Mouse (Mus musculus): ENCODE data around the gene Gtf3c1.

Gtf3c1 gene

GRCm38 (mm10) chr7:125702791-125703190, 4.8 kb downstream of the Gtf3c1 start:
- peak in 1 of 2 experiments; percentile 44 for DNase-seq

- DNase-seq = no peak
Measured at GRCm38 (mm10) chr7:125694056-125694455, 13.5 kb downstream of the Gtf3c1 start.

GRCm38 (mm10) chr7:125690516-125690915, 17.1 kb downstream of the Gtf3c1 start:
- no peak for DNase-seq

- no peak for DNase-seq
Measured at GRCm38 (mm10) chr7:125679936-125680335, 27.6 kb downstream of the Gtf3c1 start.

GRCm38 (mm10) chr7:125678756-125679155, 28.8 kb downstream of the Gtf3c1 start:
- no peak for DNase-seq

GRCm38 (mm10) chr7:125674916-125675315, 32.7 kb downstream of the Gtf3c1 start:
- peak; percentile 74 to 80 for DNase-seq

- no peak for DNase-seq
Measured at GRCm38 (mm10) chr7:125671396-125671795, 36.2 kb downstream of the Gtf3c1 start.

GRCm38 (mm10) chr7:125670865-125671264, 36.7 kb downstream of the Gtf3c1 start:
- no peak for DNase-seq

- DNase-seq = no peak
Measured at GRCm38 (mm10) chr7:125663654-125664053, 43.9 kb downstream of the Gtf3c1 start.

- no peak for DNase-seq
Measured at GRCm38 (mm10) chr7:125657511-125657910, 50.1 kb downstream of the Gtf3c1 start.

- no peak for DNase-seq
Measured at GRCm38 (mm10) chr7:125649013-125649412, 58.6 kb downstream of the Gtf3c1 start.

- DNase-seq = peak in 1 of 2 experiments; percentile 31
Measured at GRCm38 (mm10) chr7:125645413-125645812, 62.2 kb downstream of the Gtf3c1 start.

- DNase-seq = peak in 1 of 2 experiments; percentile 41
Measured at GRCm38 (mm10) chr7:125643880-125644279, 63.7 kb downstream of the Gtf3c1 start.

GRCm38 (mm10) chr7:125638870-125639386, 68.7 kb downstream of the Gtf3c1 start:
- peak; percentile 86 for DNase-seq

GRCm38 (mm10) chr7:125638376-125638775, 69.2 kb downstream of the Gtf3c1 start:
- no peak for DNase-seq

- no peak for DNase-seq
Measured at GRCm38 (mm10) chr7:125637220-125638140, 70.1 kb downstream of the Gtf3c1 start.

GRCm38 (mm10) chr7:125630989-125631388, 76.6 kb downstream of the Gtf3c1 start:
- DNase-seq = no peak

GRCm38 (mm10) chr7:125630317-125630716, 77.3 kb downstream of the Gtf3c1 start:
- no peak for DNase-seq

- no peak for DNase-seq
Measured at GRCm38 (mm10) chr7:125625829-125626228, 81.8 kb downstream of the Gtf3c1 start.

- no peak for DNase-seq
Measured at GRCm38 (mm10) chr7:125625219-125625618, 82.4 kb downstream of the Gtf3c1 start.

GRCm38 (mm10) chr7:125622741-125623685, 84.6 kb downstream of the Gtf3c1 start:
- no peak for DNase-seq

- DNase-seq = no peak
Measured at GRCm38 (mm10) chr7:125620077-125620476, 87.5 kb downstream of the Gtf3c1 start.

GRCm38 (mm10) chr7:125618016-125618415, 89.6 kb downstream of the Gtf3c1 start:
- no peak for DNase-seq

Measured in cerebellum, postnatal 10 days (tissue).